Mouse (Mus musculus) lung, adult 2 months (tissue): ENCODE results near the gene Csf2.

ENCODE experiments used
- CTCF ChIP-seq: fragments of 200-500 bp; IDR thresholded peaks from 2 replicates; pipeline ENCODE4 v1.5.1; 2011; ENCODE audit warnings: mild to moderate bottlenecking, low read length, control low read depth; ENCODE audit not compliant: insufficient read depth
- POLR2A ChIP-seq: fragments of 200-500 bp; IDR thresholded peaks from 2 replicates; pipeline ENCODE4 v1.6.1; 2011; ENCODE audit warnings: low read depth, mild to moderate bottlenecking, control low read depth, low read length, borderline replicate concordance; ENCODE audit errors: extremely low read depth

DNA sequence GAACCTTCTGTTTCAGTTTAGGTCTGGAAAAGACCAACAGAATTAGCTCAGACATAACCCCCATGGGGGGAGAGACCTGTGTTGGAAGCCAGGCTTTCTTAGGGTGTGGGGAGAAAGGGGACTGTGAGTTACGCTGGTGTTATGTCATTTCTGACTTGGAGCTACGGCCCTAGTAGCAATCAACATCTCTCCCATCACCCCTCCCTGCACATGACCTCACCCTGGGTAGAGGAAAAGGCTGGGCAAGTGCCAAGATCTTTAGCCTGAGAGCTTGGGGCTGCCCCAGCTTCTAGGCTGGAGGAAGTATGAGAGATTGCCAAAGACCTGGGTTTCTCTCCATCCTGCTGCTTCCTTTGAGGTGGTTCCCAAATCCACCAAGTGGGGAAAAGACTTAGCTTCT is 12.5 kb downstream of the Csf2 start:
- no peak for TF ChIP-seq CTCF
- no peak for TF ChIP-seq POLR2A
